Mouse (Mus musculus) cerebellum, adult (tissue): ENCODE data around the gene Fbxo11.
"Not testable (repeated sequence)": the region's sequence is repeated elsewhere in the genome, so short reads cannot be mapped to it uniquely, and the experiment has no call there.

Experiments used
- ATAC-seq: cut with Nextera tagmentation; 2 replicates; pipeline ENCODE4 v1.9.2; 2017; ENCODE audit warnings: mild to moderate bottlenecking, moderate library complexity, mixed read lengths; ENCODE audit not compliant: insufficient number of reproducible peaks, low FRiP score, low TSS enrichment

Gene Fbxo11

GRCm38 (mm10) chr17:87972856-87973255 lies 92.2 kb downstream of the Fbxo11 start:
- ATAC-seq = no peak

GRCm38 (mm10) chr17:87971696-87972591 lies 93.1 kb downstream of the Fbxo11 start:
- ATAC-seq = not testable (repeated sequence)

- ATAC-seq = peak; percentile 79
Observed at GRCm38 (mm10) chr17:87968483-87968926, 96.6 kb downstream of the Fbxo11 start.

- ATAC-seq = no peak
Observed at GRCm38 (mm10) chr17:87963081-87964075, 101.7 kb downstream of the Fbxo11 start.

GRCm38 (mm10) chr17:87959931-87960330 lies 105.2 kb downstream of the Fbxo11 start:
- not testable (repeated sequence) for ATAC-seq

- not testable (repeated sequence) for ATAC-seq
Observed at GRCm38 (mm10) chr17:87959406-87959805, 105.7 kb downstream of the Fbxo11 start.

- no peak for ATAC-seq
Observed at GRCm38 (mm10) chr17:87958283-87958682, 106.8 kb downstream of the Fbxo11 start.

GRCm38 (mm10) chr17:87957096-87957840 lies 107.8 kb downstream of the Fbxo11 start:
- no peak for ATAC-seq

GRCm38 (mm10) chr17:87954618-87955124 lies 110.4 kb downstream of the Fbxo11 start:
- ATAC-seq = not testable (repeated sequence)

GRCm38 (mm10) chr17:87948965-87949584 lies 116.0 kb downstream of the Fbxo11 start:
- ATAC-seq = peak; percentile 85
